Mouse (Mus musculus) heart, embryonic 15.5 days (tissue): Measurements from ENCODE around the gene Esr2. TPM values are rescaled to one million over a fixed set of nuclear protein-coding genes. Genes with fewer than 3 reads are reported as not detected.

Experiments
- ATAC-seq: fragments of 200-750 bp; cut with Nextera tagmentation; replicated peaks from 2 replicates; pipeline ENCODE4 v1.8.0; 2017; ENCODE audit warnings: low read depth, moderate TSS enrichment; ENCODE audit not compliant: insufficient number of reproducible peaks, insufficient read depth, low FRiP score
- H3K27ac ChIP-seq: fragments of 300-500 bp; sonication (generic); 2 replicates; pipeline ENCODE4 v1.5.1; 2015; ENCODE audit warnings: mild to moderate bottlenecking, inconsistent platforms
- H3K27me3 ChIP-seq: fragments of 300-500 bp; sonication (generic); 2 replicates; pipeline ENCODE4 v1.6.1; 2015; ENCODE audit warnings: inconsistent platforms
- H3K36me3 ChIP-seq: fragments of 300-500 bp; sonication (generic); 2 replicates; pipeline ENCODE4 v1.6.1; 2015; ENCODE audit warnings: mild to moderate bottlenecking, inconsistent platforms
- H3K4me1 ChIP-seq: fragments of 300-500 bp; sonication (generic); replicated peaks from 2 replicates; pipeline ENCODE4 v1.6.1; 2015; ENCODE audit warnings: inconsistent platforms
- H3K4me2 ChIP-seq: fragments of 300-500 bp; sonication (generic); 2 replicates; pipeline ENCODE4 v1.6.1; 2015; ENCODE audit warnings: inconsistent platforms, mild to moderate bottlenecking, moderate library complexity
- H3K4me3 ChIP-seq: fragments of 300-500 bp; sonication (generic); 2 replicates; pipeline ENCODE4 v1.5.1; 2015; ENCODE audit warnings: mild to moderate bottlenecking, inconsistent platforms
- H3K9ac ChIP-seq: fragments of 300-500 bp; sonication (generic); 2 replicates; pipeline ENCODE4 v1.6.1; 2015; ENCODE audit warnings: mild to moderate bottlenecking, inconsistent platforms
- H3K9me3 ChIP-seq: fragments of 300-500 bp; sonication (generic); replicated peaks from 2 replicates; pipeline ENCODE4 v1.6.1; 2016; ENCODE audit warnings: inconsistent platforms
- WGBS: fragments of 180-500 bp; shearing (Covaris S2); methylation state at CpG from one replicate; pipeline ENCODE4 v1.1.7; 2015; ENCODE audit warnings: mixed read lengths; 5-methylcytosine and 5-hydroxymethylcytosine counted together
- polyA plus RNA-seq: library from polyadenylated mRNA; unstranded; fragments of >200 nt; fragmentation: Nextera tagmentation; extraction: Ambion mirVana; gene quantifications from 2 replicates; pipeline ENCODE4 v1.2.1, GENCODE M21; 2015

Esr2 gene
- polyA plus RNA-seq, 1 experiment from 2014 or later = 0.28 TPM

GRCm38 (mm10) chr12:76109646-76110405 is 67.2 kb downstream of the Esr2 start:
- no peak overlapping the region for H3K9ac ChIP-seq
- H3K4me2 ChIP-seq = no peak overlapping the region
- peaks cover 54% of the 10 kb centered on the region for H3K36me3 ChIP-seq
- H3K27me3 ChIP-seq = no peaks in the 10 kb centered on the region
- 84% methylated on average over 15 of the region's 15 CpGs for WGBS
- H3K27ac ChIP-seq = no peak overlapping the region
- no peak for ATAC-seq
- H3K9me3 ChIP-seq = no peaks in the 10 kb centered on the region
- no peaks in the 10 kb centered on the region; the same call in 1 of the 2 replicates for H3K4me1 ChIP-seq
- H3K4me3 ChIP-seq = no peak overlapping the region

GRCm38 (mm10) chr12:76104596-76105351 is 72.3 kb downstream of the Esr2 start:
- Histone ChIP-seq H3K36me3 (peaks cover 54% of the 10 kb centered on the region), H3K27me3 (no peaks in the 10 kb centered on the region), H3K9ac (no peak overlapping the region), H3K4me1 (no peaks in the 10 kb centered on the region; the same call in 1 of the 2 replicates), H3K4me3 (no peak overlapping the region), H3K27ac (peak overlapping the region; percentile 50), H3K9me3 (no peaks in the 10 kb centered on the region), H3K4me2 (no peak overlapping the region)
- ATAC-seq = no peak; the same call in 1 of the 2 replicates
- WGBS = 82% methylated on average over 20 of the region's 20 CpGs

GRCm38 (mm10) chr12:76102621-76103020 is 74.4 kb downstream of the Esr2 start:
- 86% methylated on average over 12 of the region's 12 CpGs for WGBS
- peaks cover 60% of the 10 kb centered on the region for H3K36me3 ChIP-seq

GRCm38 (mm10) chr12:76095117-76096035 is 81.7 kb downstream of the Esr2 start:
- no peaks in the 10 kb centered on the region for H3K9me3 ChIP-seq
- H3K36me3 ChIP-seq = peaks cover 47% of the 10 kb centered on the region
- no peak overlapping the region for H3K27ac ChIP-seq
- H3K4me3 ChIP-seq = no peak overlapping the region
- WGBS = 59% methylated on average over 30 of the region's 30 CpGs
- ATAC-seq = 0 out of 2 replicates have a peak, but pooled peaks have one; percentile 20
- peaks cover 22% of the 10 kb centered on the region for H3K4me1 ChIP-seq
- no peak overlapping the region for H3K4me2 ChIP-seq
- H3K9ac ChIP-seq = no peak overlapping the region
- H3K27me3 ChIP-seq = no peaks in the 10 kb centered on the region

More at GRCm38 (mm10) chr12:76102621-76103020, 74.4 kb downstream of the Esr2 start:
- Histone ChIP-seq H3K9ac (no peak overlapping the region), H3K4me3 (no peak overlapping the region), H3K27ac (no peak overlapping the region), H3K9me3 (no peaks in the 10 kb centered on the region), H3K4me1 (no peaks in the 10 kb centered on the region; the same call in 1 of the 2 replicates), H3K27me3 (no peaks in the 10 kb centered on the region), H3K4me2 (no peak overlapping the region)
- ATAC-seq = no peak

DNA sequence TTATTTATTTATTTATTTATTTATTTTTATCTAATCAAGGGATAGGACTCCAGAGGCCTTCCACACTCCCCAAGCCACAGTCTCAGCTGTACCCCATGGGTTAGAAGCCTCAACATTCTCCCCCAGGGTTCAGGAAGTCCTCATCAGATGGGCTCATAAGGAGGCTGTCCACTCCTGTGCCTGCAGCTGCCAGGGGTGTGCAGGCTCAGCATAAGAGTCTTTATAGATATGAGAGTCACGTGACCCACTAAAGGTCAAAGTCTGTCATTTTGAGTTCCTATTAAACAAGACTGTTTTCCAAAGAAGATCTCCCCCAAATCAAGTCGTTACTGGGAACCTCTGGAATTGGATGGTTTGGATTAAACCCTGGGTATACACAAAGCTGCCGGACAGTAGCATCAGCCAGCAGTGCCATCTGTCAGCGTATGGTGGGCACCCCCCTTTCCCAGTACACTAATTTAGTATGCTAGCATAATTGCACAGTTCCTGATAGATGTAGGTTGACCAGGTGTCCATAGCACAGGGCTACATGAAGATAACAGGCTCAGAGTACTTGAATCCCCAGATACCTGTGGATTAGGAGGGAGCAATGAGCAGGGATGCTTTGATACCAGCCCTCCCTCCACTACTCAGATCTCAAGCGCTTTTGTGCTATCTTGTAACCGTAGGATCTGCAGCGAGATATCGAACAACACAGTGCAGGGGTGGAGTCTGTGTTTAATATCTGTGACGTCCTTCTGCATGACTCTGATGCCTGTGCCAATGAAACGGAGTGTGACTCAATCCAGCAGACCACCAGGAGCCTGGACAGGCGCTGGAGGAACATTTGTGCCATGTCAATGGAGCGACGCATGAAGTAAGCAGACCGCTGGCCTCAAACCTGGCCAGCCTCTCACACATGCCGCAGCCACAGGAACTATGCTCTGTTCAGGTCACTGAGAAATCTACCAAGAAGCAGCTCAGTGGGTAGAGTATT is 83.2 kb downstream of the Esr2 start:
- Histone ChIP-seq H3K4me1 (peaks cover 22% of the 10 kb centered on the region), H3K9ac (no peak overlapping the region), H3K36me3 (peaks cover 39% of the 10 kb centered on the region), H3K27me3 (no peaks in the 10 kb centered on the region), H3K9me3 (no peaks in the 10 kb centered on the region), H3K4me2 (no peak overlapping the region), H3K27ac (no peak overlapping the region), H3K4me3 (no peak overlapping the region)
- WGBS = 75% methylated on average over 15 of the region's 15 CpGs
- ATAC-seq = 0 out of 2 replicates have a peak, but pooled peaks have one; percentile 41

DNA sequence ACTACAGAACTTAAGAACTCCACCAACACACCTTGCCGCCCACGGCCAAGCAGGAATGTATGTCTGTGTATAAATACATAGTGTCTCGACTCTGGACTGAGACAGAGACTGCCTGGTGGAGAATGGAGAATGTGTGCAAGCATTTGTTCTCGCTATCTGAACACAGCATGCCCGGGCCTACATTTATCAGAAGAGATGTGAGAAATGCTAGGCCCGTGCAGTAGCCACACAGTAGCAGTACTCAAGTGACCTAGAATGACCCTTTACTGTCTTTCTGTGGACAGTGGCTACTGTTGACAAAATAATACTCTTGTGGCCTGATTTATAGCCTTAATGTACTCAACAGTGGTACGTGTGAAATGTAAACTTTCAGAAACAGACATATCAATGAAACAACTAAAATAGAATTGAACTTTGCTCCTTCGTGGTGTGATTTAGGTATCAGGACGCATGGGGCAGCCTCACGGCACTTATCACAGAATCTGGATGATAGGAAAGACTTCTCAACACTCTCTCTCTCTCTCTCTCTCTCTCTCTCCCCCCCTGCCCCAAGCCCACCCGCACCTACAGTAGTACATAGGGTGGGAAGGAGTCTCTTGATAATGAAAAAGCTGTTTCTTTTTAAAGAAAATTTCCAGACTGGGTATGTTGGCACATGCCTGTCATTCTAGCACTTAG is 84.1 kb downstream of the Esr2 start:
- Histone ChIP-seq H3K9me3 (no peaks in the 10 kb centered on the region), H3K9ac (no peak overlapping the region), H3K36me3 (peaks cover 35% of the 10 kb centered on the region), H3K4me3 (no peak overlapping the region), H3K27ac (no peak overlapping the region), H3K27me3 (no peaks in the 10 kb centered on the region), H3K4me2 (no peak overlapping the region), H3K4me1 (peaks cover 22% of the 10 kb centered on the region)
- 46% methylated on average over 11 of the region's 11 CpGs for WGBS
- ATAC-seq = no peak

DNA sequence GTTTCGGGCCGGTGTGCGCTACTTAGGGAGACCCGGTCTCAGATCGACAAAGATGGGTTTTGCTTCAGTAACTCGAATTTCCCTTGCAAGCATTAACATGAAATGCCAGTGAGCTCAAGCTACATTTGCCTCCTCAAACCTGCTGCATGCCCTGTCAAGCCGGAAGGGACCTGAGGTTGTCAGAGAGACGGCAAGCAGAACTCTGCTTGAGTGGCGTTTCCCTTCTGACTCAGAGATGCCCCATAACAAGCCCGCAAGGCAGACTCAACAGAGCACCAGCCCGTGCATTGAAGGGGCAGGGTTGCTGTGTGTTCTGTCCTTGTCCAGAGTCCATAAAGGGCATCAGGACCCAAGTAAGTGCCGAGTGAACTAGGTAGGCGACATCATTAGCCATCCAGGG is 90.0 kb downstream of the Esr2 start:
- Histone ChIP-seq H3K4me2 (no peak overlapping the region), H3K36me3 (peaks cover 11% of the 10 kb centered on the region; the same call in 1 of the 2 replicates), H3K9me3 (no peaks in the 10 kb centered on the region), H3K27ac (no peak overlapping the region), H3K9ac (no peak overlapping the region), H3K27me3 (no peaks in the 10 kb centered on the region), H3K4me1 (peaks cover 6% of the 10 kb centered on the region; the same call in 1 of the 2 replicates), H3K4me3 (no peak overlapping the region)
- WGBS = 70% methylated on average over 13 of the region's 13 CpGs
- ATAC-seq = no peak

DNA sequence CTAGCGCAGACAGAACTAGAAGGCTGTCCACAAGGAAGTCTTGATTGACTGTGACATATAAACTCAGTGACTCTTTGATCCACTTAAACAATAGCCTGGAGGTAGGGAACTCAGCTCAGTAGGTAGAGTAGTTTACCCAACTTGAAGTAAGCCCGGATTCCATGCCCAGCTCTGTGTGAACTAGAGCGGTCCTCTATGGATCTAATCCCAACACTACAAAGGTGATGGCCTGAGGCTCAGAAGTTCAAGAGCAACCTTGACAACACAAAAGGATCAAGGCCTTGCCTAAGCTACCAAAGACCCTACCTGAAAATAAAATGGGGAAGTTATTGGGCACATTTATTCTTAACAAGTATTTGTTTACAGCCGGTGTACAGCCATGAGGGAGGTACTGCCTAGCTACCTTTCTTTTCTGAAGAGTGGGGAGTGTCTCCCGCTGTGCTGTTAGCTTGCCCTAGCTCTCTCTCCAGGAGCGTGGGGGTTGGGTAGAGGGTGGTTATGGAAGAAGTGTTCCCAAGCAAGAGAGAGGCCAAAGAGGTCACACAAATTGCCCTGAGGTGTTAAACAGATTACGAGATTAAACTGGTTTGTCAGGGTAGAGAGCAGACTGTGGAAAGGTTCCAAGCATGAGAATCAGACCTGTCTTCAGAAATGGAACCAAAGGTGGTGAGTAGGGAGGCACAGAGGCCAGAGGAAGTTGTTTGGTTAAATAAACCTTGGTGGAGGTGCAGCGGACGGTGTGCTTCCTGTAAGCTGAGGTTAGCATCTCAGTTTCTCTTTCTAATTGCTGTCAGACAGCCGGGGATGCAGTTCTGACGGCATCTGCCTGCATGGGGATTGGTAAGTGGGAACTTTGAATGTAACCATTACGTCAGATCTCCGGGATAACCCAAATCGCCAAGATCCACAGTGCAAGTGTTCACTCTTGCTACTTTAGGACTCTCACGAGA is 90.8 kb downstream of the Esr2 start:
- Histone ChIP-seq H3K4me3 (no peak overlapping the region), H3K4me1 (peaks cover 13% of the 10 kb centered on the region), H3K36me3 (peaks cover 11% of the 10 kb centered on the region; the same call in 1 of the 2 replicates), H3K27me3 (no peaks in the 10 kb centered on the region), H3K4me2 (no peak overlapping the region), H3K27ac (no peak overlapping the region), H3K9ac (no peak overlapping the region), H3K9me3 (no peaks in the 10 kb centered on the region)
- no peak for ATAC-seq
- WGBS = 74% methylated on average over 15 of the region's 15 CpGs

DNA sequence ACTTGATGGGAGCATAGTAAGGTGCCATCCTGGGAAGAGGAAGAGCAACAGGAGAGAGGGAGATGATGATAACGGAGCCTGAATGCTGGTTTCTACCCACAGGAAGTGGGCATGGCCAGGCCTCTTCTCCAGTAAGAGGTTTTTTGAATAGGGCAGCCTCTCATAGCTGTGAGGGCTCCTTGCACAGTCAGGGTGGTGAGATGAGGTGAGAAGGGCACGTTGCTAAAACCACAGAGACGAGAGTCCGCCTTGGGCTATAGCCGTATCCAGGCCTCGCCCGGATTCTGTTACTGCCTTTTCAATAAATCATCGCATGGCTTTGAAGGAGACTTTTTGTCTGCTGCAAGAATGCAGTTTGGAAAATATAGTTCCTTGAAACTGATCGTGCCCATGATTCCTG is 92.0 kb downstream of the Esr2 start:
- no peak for ATAC-seq
- no peaks in the 10 kb centered on the region for H3K27me3 ChIP-seq
- H3K4me3 ChIP-seq = no peak overlapping the region
- H3K36me3 ChIP-seq = peaks cover 11% of the 10 kb centered on the region; the same call in 1 of the 2 replicates
- H3K4me1 ChIP-seq = peaks cover 23% of the 10 kb centered on the region
- no peak overlapping the region for H3K9ac ChIP-seq
- 72% methylated on average over 9 of the region's 9 CpGs for WGBS
- H3K9me3 ChIP-seq = no peaks in the 10 kb centered on the region
- H3K27ac ChIP-seq = no peak overlapping the region
- no peak overlapping the region for H3K4me2 ChIP-seq
